Mouse (Mus musculus) ES-E14 (cell line): ENCODE results near the gene Apod. TPM values are rescaled to one million over a fixed set of nuclear protein-coding genes. Genes with fewer than 3 reads are reported as not detected.

Source experiments
- DNase-seq: peaks from one replicate; pipeline ENCODE4 v3.0.0-alpha.2; 2013; ENCODE audit warnings: low read depth, low spot score
- H3K27ac ChIP-seq: 2 replicates; pipeline ENCODE4 v1.5.1; 2012; ENCODE audit warnings: low read depth, mild to moderate bottlenecking, low read length, moderate library complexity, mixed read lengths; ENCODE audit not compliant: poor library complexity, insufficient read depth, severe bottlenecking
- H3K36me3 ChIP-seq: 2 replicates; pipeline ENCODE4 v1.6.1; 2012; ENCODE audit warnings: mild to moderate bottlenecking, low read length, moderate library complexity, mixed read lengths; ENCODE audit not compliant: control insufficient read depth, poor library complexity, insufficient read depth, severe bottlenecking
- H3K4me1 ChIP-seq, 2 experiments: fragments of 150-350 bp in 1 of 2; sonication (generic) in 1 of 2; 2 replicates each; pipeline ENCODE4 v1.6.1; 2012; ENCODE audit warnings: low read length in 2 of 2, mild to moderate bottlenecking in 1 of 2, mixed read lengths in 1 of 2; ENCODE audit not compliant: control insufficient read depth in 2 of 2, insufficient read depth in 2 of 2, poor library complexity in 1 of 2
- H3K4me3 ChIP-seq, 2 experiments: fragments of 150-350 bp in 1 of 2; sonication (generic) in 1 of 2; 2 replicates each; pipeline ENCODE4 v1.5.1; 2012; ENCODE audit warnings: low read length in 2 of 2, low read depth in 1 of 2, mild to moderate bottlenecking in 1 of 2, mixed read lengths in 1 of 2; ENCODE audit not compliant: insufficient read depth in 1 of 2, poor library complexity in 1 of 2, severe bottlenecking in 1 of 2
- H3K9ac ChIP-seq: 2 replicates; pipeline ENCODE4 v1.6.1; 2012; ENCODE audit warnings: low read depth, mild to moderate bottlenecking, low read length, mixed read lengths; ENCODE audit not compliant: poor library complexity, insufficient read depth, severe bottlenecking
- H3K9me3 ChIP-seq: fragments of 150-350 bp; sonication (generic); 2 replicates; pipeline ENCODE4 v1.6.1; 2012; ENCODE audit warnings: low read depth, mild to moderate bottlenecking, low read length; ENCODE audit not compliant: control insufficient read depth, insufficient read depth
- CHD2 ChIP-seq: IDR thresholded peaks from 2 replicates; pipeline ENCODE4 v1.6.1; 2014; ENCODE audit warnings: mild to moderate bottlenecking, low read depth, low read length, inconsistent platforms
- HCFC1 ChIP-seq: IDR thresholded peaks from 2 replicates; pipeline ENCODE4 v1.6.1; 2012; ENCODE audit warnings: low read length, inconsistent platforms, borderline replicate concordance; ENCODE audit not compliant: insufficient read depth
- MAFK ChIP-seq: IDR thresholded peaks from 2 replicates; pipeline ENCODE4 v1.6.1; 2014; ENCODE audit warnings: mild to moderate bottlenecking, low read depth, low read length, inconsistent platforms; ENCODE audit not compliant: insufficient read depth
- ZC3H11A ChIP-seq: IDR thresholded peaks from 2 replicates; pipeline ENCODE4 v1.6.1; 2012; ENCODE audit warnings: low read depth, mild to moderate bottlenecking, inconsistent platforms, low read length, borderline replicate concordance
- ZNF384 ChIP-seq: IDR thresholded peaks from 2 replicates; pipeline ENCODE4 v1.6.1; 2012; ENCODE audit warnings: low read depth, low read length, inconsistent platforms
- in situ Hi-C, 2 experiments: fragments of 600-800 bp; cut with MboI; formaldehyde crosslinking; loops; one replicate each; pipeline ENCODE4 v1.15.1; 2025; ENCODE audit warnings: low sequenced_read_pairs in 2 of 2, inconsistent platforms in 1 of 2; ENCODE audit not compliant: unreplicated experiment in 2 of 2
- total RNA-seq: library from RNA; depleted of rRNA; stranded (reverse); fragments of 300-350 nt; gene quantifications from 2 replicates; pipeline ENCODE4 v1.2.3, GENCODE M21; 2012

The Apod gene
- total RNA-seq, 1 experiment = 10.6 TPM

- H3K9me3 ChIP-seq = no peaks in the 10 kb centered on the region
- TF ChIP-seq ZNF384 (no peak), HCFC1 (no peak), ZC3H11A (no peak), MAFK (no peak), CHD2 (no peak)
- no peak for DNase-seq
- no peak overlapping the region for H3K9ac ChIP-seq
- no peaks in the 10 kb centered on the region for H3K36me3 ChIP-seq
- in situ Hi-C loops = no loop called here
- H3K4me3 ChIP-seq = no peak overlapping the region
- no peak overlapping the region for H3K27ac ChIP-seq
- no peaks in the 10 kb centered on the region; a peak in 1 of 4 replicates for H3K4me1 ChIP-seq
Measured at GRCm38 (mm10) chr16:31290281-31290680, 24.3 kb downstream of the Apod start.

- no peak for TF ChIP-seq ZNF384
- no peak for TF ChIP-seq CHD2
- TF ChIP-seq MAFK = no peak
- TF ChIP-seq ZC3H11A = no peak
- TF ChIP-seq HCFC1 = no peak
- no peaks in the 10 kb centered on the region for H3K36me3 ChIP-seq
- H3K4me1 ChIP-seq = no peaks in the 10 kb centered on the region
- in situ Hi-C loops = no loop called here
- no peak overlapping the region for H3K27ac ChIP-seq
- no peak overlapping the region for H3K4me3 ChIP-seq
- no peak overlapping the region for H3K9ac ChIP-seq
- no peaks in the 10 kb centered on the region for H3K9me3 ChIP-seq
- DNase-seq = no peak
Measured at GRCm38 (mm10) chr16:31287712-31288111, 26.9 kb downstream of the Apod start.

DNA sequence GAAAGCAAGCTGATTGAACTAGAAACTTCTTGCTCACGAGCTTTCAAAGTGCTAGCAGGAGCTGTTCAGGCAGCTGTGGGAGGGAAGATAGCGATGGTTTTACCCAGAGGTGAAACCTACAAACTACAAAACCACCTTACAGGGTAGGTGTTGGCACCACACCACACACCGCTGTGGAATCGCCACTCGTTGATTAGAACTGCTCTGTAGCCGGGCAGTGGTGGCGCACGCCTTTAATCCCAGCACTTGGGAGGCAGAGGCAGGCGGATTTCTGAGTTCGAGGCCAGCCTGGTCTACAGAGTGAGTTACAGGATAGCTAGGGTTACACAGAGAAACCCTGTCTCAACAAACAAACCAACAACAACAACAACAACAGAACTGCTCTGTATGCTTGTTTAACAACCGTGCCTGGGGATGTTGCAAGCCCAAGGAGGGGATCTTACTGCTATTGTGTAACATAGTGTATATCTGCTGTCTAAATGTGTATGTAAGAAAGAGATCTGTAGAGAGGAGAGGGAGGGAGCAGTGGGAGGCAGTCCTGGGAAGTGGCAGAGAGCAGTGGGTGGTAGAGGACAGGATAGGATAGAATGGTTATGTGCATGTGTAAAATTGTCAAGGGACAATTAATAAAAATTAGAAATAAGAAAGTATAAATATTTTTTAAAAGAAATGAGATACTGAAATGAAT is 27.7 kb downstream of the Apod start:
- in situ Hi-C loops = no loop called here
- no peak for DNase-seq
- Histone ChIP-seq H3K4me1 (no peaks in the 10 kb centered on the region), H3K9ac (no peak overlapping the region), H3K9me3 (no peaks in the 10 kb centered on the region), H3K27ac (no peak overlapping the region), H3K4me3 (no peak overlapping the region), H3K36me3 (no peaks in the 10 kb centered on the region)
- TF ChIP-seq HCFC1 = no peak
- TF ChIP-seq CHD2 = no peak
- TF ChIP-seq MAFK = no peak

- no peak overlapping the region for H3K4me3 ChIP-seq
- TF ChIP-seq MAFK = no peak
- in situ Hi-C loops = no loop called here
Measured at GRCm38 (mm10) chr16:31281981-31282380, 32.6 kb downstream of the Apod start.

DNA sequence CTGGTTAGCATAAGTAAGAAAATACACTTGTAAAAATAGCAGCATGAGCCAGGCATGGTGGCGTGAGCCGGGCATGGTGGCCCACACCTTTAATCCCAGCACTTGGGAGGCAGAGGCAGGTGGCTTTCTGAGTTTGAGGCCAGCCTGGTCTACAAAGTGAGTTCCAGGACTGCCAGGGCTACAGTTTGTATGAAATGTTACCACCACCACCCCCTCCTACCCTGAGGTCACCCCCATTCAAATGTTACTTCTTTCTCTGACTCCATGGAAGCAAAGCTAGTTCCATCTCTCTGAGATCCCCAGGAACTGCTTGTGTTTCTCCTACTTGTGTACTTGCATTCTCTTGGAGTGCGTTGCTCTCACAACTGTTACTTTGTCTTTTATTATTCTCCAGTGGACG is 34.4 kb downstream of the Apod start:
- in situ Hi-C loops = no loop called here
- no peak overlapping the region for H3K9ac ChIP-seq
- TF ChIP-seq ZNF384 (no peak), MAFK (no peak), HCFC1 (no peak), CHD2 (no peak), ZC3H11A (no peak)

More at GRCm38 (mm10) chr16:31281981-31282380, 32.6 kb downstream of the Apod start:
- Histone ChIP-seq H3K9me3 (no peaks in the 10 kb centered on the region), H3K4me1 (peaks cover 0 to 7% of the 10 kb centered on the region in 2 experiments; a peak in 1 of 4 replicates), H3K27ac (no peak overlapping the region), H3K36me3 (no peaks in the 10 kb centered on the region), H3K9ac (no peak overlapping the region)
- no peak for DNase-seq

More for the DNA sequence above, 34.4 kb downstream of the Apod start:
- no peak for DNase-seq
- Histone ChIP-seq H3K4me1 (peaks cover 2 to 14% of the 10 kb centered on the region in 2 experiments; a peak in 2 of 4 replicates), H3K4me3 (no peak overlapping the region), H3K36me3 (no peaks in the 10 kb centered on the region), H3K27ac (no peak overlapping the region), H3K9me3 (no peaks in the 10 kb centered on the region)
